Comparison of ENCODE assay signal across 10 mouse cellular contexts in the genomic region with DNA sequence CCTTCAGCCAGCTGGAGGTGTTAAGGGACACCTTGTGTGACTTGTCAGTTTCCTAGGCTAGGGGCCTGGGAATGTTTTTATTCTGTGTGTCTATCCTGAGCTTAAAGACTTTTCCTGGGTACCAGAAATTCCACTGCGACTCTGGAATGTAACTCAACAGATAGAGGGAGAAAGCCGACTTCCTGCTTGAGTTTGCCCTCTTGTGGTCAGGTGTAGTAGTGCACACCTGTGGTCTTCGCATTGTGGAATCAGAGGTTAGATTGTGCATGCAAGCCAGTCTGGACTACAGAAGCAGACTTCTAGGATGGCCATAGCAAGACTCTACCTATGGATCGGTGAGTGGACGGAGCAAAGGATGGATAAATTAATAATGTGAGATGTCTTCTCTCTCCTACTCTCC. TPM values are rescaled to one million over a fixed set of nuclear protein-coding genes. Genes with fewer than 3 reads are reported as not detected.
A peak's percentile ranks its signal among the peaks of the same experiment; 100 is the strongest.
DNase-seq lines count a peak whose midpoint lies in the region; ATAC-seq and TF ChIP-seq lines count a peak whose summit lies in the region.
"Had no signal": no experiment of that assay in that cellular context is flagged by ENCODE, and none has a peak within 500 bp of the region (broad histone marks: within the 10 kb centered on the region; RNA-seq: fewer than 3 reads in every experiment).

No protein-coding gene starts in this region.

- peak; percentile 83 for TF ChIP-seq CTCF in Patski (IDR thresholded peaks at IDR 0.05)

- DNase-seq in left cerebral cortex, postnatal 25 days (ENCODE audit: low spot score in 2 of 2), result peak; percentile 42
- no peak for DNase-seq in left cerebral cortex, adult 8-10 months (ENCODE audit: low spot score in 2 of 2)
- no peak for DNase-seq in Patski (ENCODE audit: low read depth, low spot score)
- DNase-seq in embryo, embryonic 11 days, result peak; percentile 39
- peak; percentile 54 to 58 for DNase-seq in lung, adult 18-20 months
- DNase-seq in spleen, postnatal 4 days (ENCODE audit: low spot score in 2 of 2), result peak; percentile 36 to 73

- H3K36me3 ChIP-seq in hindbrain, embryonic 12.5 days, result no peaks in the 10 kb centered on the region

- no peak overlapping the region for H3K27ac ChIP-seq in hindbrain, embryonic 12.5 days

- 48% methylated on average over 5 of the region's 5 CpGs for WGBS in hindbrain, embryonic 12.5 days

- CTCF ChIA-PET in Patski (lab: Charles Lee), result interaction anchor here (0.7 to 1.7 kb wide), 9 partner anchors 9 to 326 kb away, joined by 3 to 10 read pairs (median 5); a partner anchor contains a TSS

- H3K9ac ChIP-seq in hindbrain, embryonic 12.5 days, result no peak overlapping the region

- H3K9me3 ChIP-seq in hindbrain, embryonic 12.5 days (replicated peaks), result no peaks in the 10 kb centered on the region

- no peak overlapping the region for H3K4me3 ChIP-seq in hindbrain, embryonic 12.5 days

- H3K4me1 ChIP-seq in hindbrain, embryonic 12.5 days, result peaks cover 23% of the 10 kb centered on the region

- no peak overlapping the region for H3K4me2 ChIP-seq in hindbrain, embryonic 12.5 days (replicated peaks)

- in situ Hi-C loops in Patski (cut with MboI; ENCODE audit: low pct_unique_long_range_greater_than_20kb), result no loop called here

- POLR2A ChIA-PET in Patski (lab: Charles Lee), result no interaction called here

- ATAC-seq in Patski, result no peak
- ATAC-seq in granulocyte monocyte progenitor cell, adult 5-6 weeks (replicated peaks; ENCODE audit: poor library complexity, severe bottlenecking), result no peak
- no peak for ATAC-seq in hindbrain, embryonic 12.5 days (ENCODE audit: low FRiP score)

- no peaks in the 10 kb centered on the region for H3K27me3 ChIP-seq in Patski
- no peaks in the 10 kb centered on the region for H3K27me3 ChIP-seq in hindbrain, embryonic 12.5 days

- intact Hi-C loops in left cerebral cortex, postnatal 25 days (cut with DNase I), result loop anchor here (5.0 kb wide), 1 partner anchor 309 kb away; no protein-coding TSS in a partner anchor

RNA-seq across cellular contexts. Expression of a gene that starts 33.3 kb away (rescaled TPM):
- not detected for total RNA-seq in left cerebral cortex, postnatal 25 days (2021)
- not detected for total RNA-seq in left cerebral cortex, adult 8-10 months (2022)
- not detected for polyA plus RNA-seq in Patski (2021)
- not detected in 2 replicates for total RNA-seq in granulocyte monocyte progenitor cell, adult 5-6 weeks (2014; fragmentation: Nextera tagmentation)
- not detected in 2 replicates for total RNA-seq in granulocyte monocyte progenitor cell, adult 5-6 weeks (2017)
- polyA plus RNA-seq in hindbrain, embryonic 12.5 days (2016; fragmentation: Nextera tagmentation; extraction: Ambion mirVana), result 0.30 and 0.50 TPM in 2 replicates
- total RNA-seq: common myeloid progenitor, adult 5-6 weeks; left cerebral cortex, postnatal 14 days had no signal

Comparison
In these comparisons a context has a peak if more than half of its experiments do, and no peak if none do; other contexts are left out.
1. DNase-seq: peak in left cerebral cortex, postnatal 25 days (2 of 2), embryo, embryonic 11 days (single experiment), lung, adult 18-20 months (2 of 2) and spleen, postnatal 4 days (2 of 2); none in left cerebral cortex, adult 8-10 months (0 of 2) and Patski (single experiment).